Mouse (Mus musculus) limb, embryonic 14.5 days (tissue): Measurements from ENCODE around the gene Ppox. TPM values are rescaled to one million over a fixed set of nuclear protein-coding genes. Genes with fewer than 3 reads are reported as not detected.
A peak's percentile ranks its signal among the peaks of the same experiment; 100 is the strongest.

ENCODE experiments used
- ATAC-seq: fragments of 200-750 bp; cut with Nextera tagmentation; 2 replicates; pipeline ENCODE4 v1.8.0; 2017; ENCODE audit warnings: low read depth, moderate number of reproducible peaks, moderate TSS enrichment; ENCODE audit not compliant: low FRiP score
- DNase-seq: peaks from one replicate; pipeline ENCODE4 v3.0.0-alpha.2; 2015; ENCODE audit warnings: low spot score
- H3K27ac ChIP-seq: fragments of 300-500 bp; sonication (generic); replicated peaks from 2 replicates; pipeline ENCODE4 v1.5.1; 2014; ENCODE audit warnings: low read depth, mild to moderate bottlenecking, low read length, moderate library complexity, mixed read lengths
- H3K27me3 ChIP-seq: fragments of 300-500 bp; sonication (generic); 2 replicates; pipeline ENCODE4 v1.6.1; 2014; ENCODE audit warnings: low read length, mixed read lengths; ENCODE audit not compliant: control insufficient read depth, insufficient read depth
- H3K36me3 ChIP-seq: fragments of 300-500 bp; sonication (generic); 2 replicates; pipeline ENCODE4 v1.6.1; 2014; ENCODE audit warnings: mild to moderate bottlenecking, low read length, moderate library complexity, mixed read lengths; ENCODE audit not compliant: control insufficient read depth, insufficient read depth
- H3K4me1 ChIP-seq: fragments of 300-500 bp; sonication (generic); 2 replicates; pipeline ENCODE4 v1.6.1; 2014; ENCODE audit warnings: antibody characterized with exemption, low read length, mixed read lengths; ENCODE audit not compliant: control insufficient read depth, insufficient read depth
- H3K4me2 ChIP-seq: fragments of 300-500 bp; sonication (generic); replicated peaks from 2 replicates; pipeline ENCODE4 v1.6.1; 2014; ENCODE audit warnings: low read depth, mild to moderate bottlenecking, low read length, moderate library complexity; ENCODE audit not compliant: severe bottlenecking
- H3K4me3 ChIP-seq: fragments of 300-500 bp; sonication (generic); replicated peaks from 2 replicates; pipeline ENCODE4 v1.5.1; 2014; ENCODE audit warnings: low read length
- H3K9ac ChIP-seq: fragments of 300-500 bp; sonication (generic); 2 replicates; pipeline ENCODE4 v1.6.1; 2014; ENCODE audit warnings: mild to moderate bottlenecking, low read depth, low read length, moderate library complexity; ENCODE audit not compliant: severe bottlenecking
- H3K9me3 ChIP-seq: fragments of 300-500 bp; sonication (generic); 2 replicates; pipeline ENCODE4 v1.6.1; 2016; ENCODE audit warnings: low read length; ENCODE audit not compliant: control insufficient read depth
- POLR2A ChIP-seq: fragments of 200-500 bp; IDR thresholded peaks from 2 replicates; pipeline ENCODE4 v1.8.0; 2012; ENCODE audit warnings: inconsistent platforms, mild to moderate bottlenecking, moderate library complexity, borderline replicate concordance; ENCODE audit not compliant: insufficient read depth, insufficient read length; ENCODE audit errors: extremely low read depth
- WGBS: fragments of 180-500 bp; shearing (Covaris S2); extraction: QIAGEN DNeasy Blood & Tissue Kit; methylation state at CpG from one replicate; pipeline ENCODE4 v1.1.7; 2014; 5-methylcytosine and 5-hydroxymethylcytosine counted together
- polyA plus RNA-seq, 2 experiments: library from polyadenylated mRNA; depleted of rRNA in 1 of 2; stranded (reverse) in 1 of 2; unstranded in 1 of 2; fragments of >200 nt; fragmentation: Nextera tagmentation in 1 of 2; extraction: Ambion mirVana in 1 of 2; gene quantifications; 2 replicates each; pipeline versions ENCODE4 v1.2.1 to v1.2.3; 2012 to 2014

The Ppox gene
- polyA plus RNA-seq, 2 experiments = 55.7 to 133 TPM

GRCm38 (mm10) chr1:171269848-171270572 lies 11.0 kb downstream of the Ppox start, which contains the start of gene B4galt3:
Gene B4galt3, plus strand, starts transcription at chr1:171270328.
- 4% methylated on average over 36 of the region's 36 CpGs for WGBS
- peak within 1 kb of the TSS; percentile 96 for H3K4me2 ChIP-seq
- peaks cover 13% of the 10 kb centered on the region for H3K4me1 ChIP-seq
- peak; percentile 98; the same call in 1 of the 2 replicates for TF ChIP-seq POLR2A
- H3K27me3 ChIP-seq = no peaks in the 10 kb centered on the region
- peak within 1 kb of the TSS; percentile 26 for H3K27ac ChIP-seq
- peak within 1 kb of the TSS; percentile 88 for H3K4me3 ChIP-seq
- DNase-seq = peak; percentile 89
- ATAC-seq = peak; percentile 96
- peaks cover 28% of the 10 kb centered on the region for H3K36me3 ChIP-seq
- H3K9me3 ChIP-seq = no peaks in the 10 kb centered on the region
- peak within 1 kb of the TSS; percentile 77 for H3K9ac ChIP-seq

- no peak for ATAC-seq
- peaks cover 19% of the 10 kb centered on the region for H3K4me1 ChIP-seq
- H3K27ac ChIP-seq = no peak overlapping the region
- no peak overlapping the region for H3K4me2 ChIP-seq
- no peak overlapping the region for H3K9ac ChIP-seq
- H3K4me3 ChIP-seq = no peak overlapping the region
- 59% methylated on average over 1 of the region's 1 CpGs for WGBS
- peaks cover 13% of the 10 kb centered on the region for H3K36me3 ChIP-seq
- H3K27me3 ChIP-seq = no peaks in the 10 kb centered on the region
- no peak for TF ChIP-seq POLR2A
- no peaks in the 10 kb centered on the region for H3K9me3 ChIP-seq
- no peak for DNase-seq
Observed at GRCm38 (mm10) chr1:171268341-171268740, 12.6 kb downstream of the Ppox start.

GRCm38 (mm10) chr1:171265971-171266744 lies 14.8 kb downstream of the Ppox start:
- Histone ChIP-seq H3K9ac (no peak overlapping the region), H3K4me1 (peaks cover 27% of the 10 kb centered on the region), H3K27ac (no peak overlapping the region), H3K27me3 (no peaks in the 10 kb centered on the region), H3K4me2 (no peak overlapping the region), H3K36me3 (no peaks in the 10 kb centered on the region), H3K9me3 (no peaks in the 10 kb centered on the region), H3K4me3 (no peak overlapping the region)
- WGBS = 67% methylated on average over 4 of the region's 4 CpGs
- DNase-seq (no peak), ATAC-seq (no peak)
- TF ChIP-seq POLR2A = no peak

- Histone ChIP-seq H3K9ac (no peak overlapping the region), H3K4me3 (no peak overlapping the region), H3K4me2 (peak overlapping the region; percentile 49), H3K27ac (peak overlapping the region; percentile 52), H3K4me1 (peaks cover 17% of the 10 kb centered on the region), H3K9me3 (no peaks in the 10 kb centered on the region), H3K36me3 (peaks cover 11% of the 10 kb centered on the region), H3K27me3 (no peaks in the 10 kb centered on the region)
- no peak for TF ChIP-seq POLR2A
- 73% methylated on average over 3 of the region's 3 CpGs for WGBS
- peak; percentile 51 for DNase-seq
- ATAC-seq = no peak
Observed at GRCm38 (mm10) chr1:171263666-171264461, 17.1 kb downstream of the Ppox start.

GRCm38 (mm10) chr1:171263185-171263611 lies 17.8 kb downstream of the Ppox start:
- Histone ChIP-seq H3K27ac (peak overlapping the region; percentile 52), H3K4me2 (peak overlapping the region; percentile 49), H3K27me3 (no peaks in the 10 kb centered on the region), H3K9me3 (no peaks in the 10 kb centered on the region), H3K4me1 (peaks cover 17% of the 10 kb centered on the region), H3K4me3 (no peak overlapping the region; the same call in 1 of the 2 replicates), H3K9ac (peak overlapping the region; percentile 41; the same call in 1 of the 2 replicates), H3K36me3 (peaks cover 15% of the 10 kb centered on the region)
- DNase-seq (peak; percentile 89), ATAC-seq (peak; percentile 92)
- 0% methylated on average over 2 of the region's 2 CpGs for WGBS
- TF ChIP-seq POLR2A = no peak
